Mouse (Mus musculus): Measurements from ENCODE around the gene Ahctf1. TPM values are rescaled to one million over a fixed set of nuclear protein-coding genes. Genes with fewer than 3 reads are reported as not detected.

Ahctf1 gene
- polyA plus RNA-seq, 1 experiment from 2014 or later: 32.9 TPM

DNA sequence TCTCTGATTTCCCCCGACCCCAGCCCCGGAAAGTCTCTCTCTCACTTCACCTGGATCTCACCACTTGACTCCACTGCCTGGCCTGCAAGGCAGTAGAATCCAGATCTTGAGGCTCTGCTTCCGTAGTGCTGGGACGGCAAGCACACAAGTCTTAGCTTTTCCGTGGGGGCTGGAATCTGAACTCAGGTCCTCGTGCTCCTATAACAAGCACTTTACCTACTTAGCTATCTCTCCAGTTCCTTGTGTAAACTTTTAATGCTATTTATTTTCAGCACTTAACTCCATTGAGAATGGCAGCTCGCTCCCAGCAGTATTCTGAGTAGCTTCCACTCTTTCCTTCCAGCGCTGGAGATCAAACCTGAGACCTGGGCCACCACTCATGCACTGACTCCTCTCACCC is 26.6 kb downstream of the Ahctf1 start:
- Histone ChIP-seq H3K9me3 (ENCODE audit: control insufficient read depth, low read length) (no peaks in the 10 kb centered on the region), H3K27me3 (ENCODE audit: control insufficient read depth, insufficient read depth, low read length) (no peaks in the 10 kb centered on the region), H3K4me3 (ENCODE audit: low read depth, low read length) (no peak overlapping the region), H3K27ac (ENCODE audit: low read depth, low read length) (no peak overlapping the region), H3K4me2 (no peak overlapping the region), H3K9ac (ENCODE audit: low read length) (no peak overlapping the region), H3K4me1 (ENCODE audit: control insufficient read depth, insufficient read depth, low read length) (no peaks in the 10 kb centered on the region), H3K36me3 (ENCODE audit: control insufficient read depth, insufficient read depth, low read length) (peaks cover 16% of the 10 kb centered on the region; the same call in 1 of the 2 replicates)
- 98% methylated on average over 8 of the region's 8 CpGs for WGBS
- DNase-seq (ENCODE audit: low spot score, missing footprints) (no peak), ATAC-seq (ENCODE audit: low FRiP score) (no peak)

DNA sequence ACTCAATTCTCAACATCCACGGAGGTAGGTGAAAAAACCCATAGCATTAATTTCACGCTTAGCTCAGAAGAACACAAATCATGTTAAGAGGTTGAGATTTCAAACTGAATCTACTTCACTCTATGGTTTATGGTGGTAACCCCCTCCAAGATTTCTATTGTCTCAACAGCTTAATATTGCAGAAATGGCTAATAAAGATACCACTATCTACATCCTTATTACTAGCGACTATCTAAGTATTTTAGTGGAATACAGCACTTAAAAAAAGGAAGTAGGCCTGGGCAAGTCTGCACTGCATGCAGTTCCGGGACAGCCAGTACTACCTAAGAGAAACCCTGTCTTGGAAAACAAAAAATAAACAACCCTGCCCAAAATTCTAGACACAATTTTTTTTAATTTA is 42.9 kb downstream of the Ahctf1 start:
- peaks cover 12% of the 10 kb centered on the region for H3K36me3 ChIP-seq (ENCODE audit: control insufficient read depth, insufficient read depth, low read length)
- ATAC-seq (ENCODE audit: low FRiP score) (no peak), DNase-seq (ENCODE audit: low spot score, missing footprints) (no peak)
- no peak overlapping the region for H3K4me2 ChIP-seq
- no peak overlapping the region for H3K27ac ChIP-seq (ENCODE audit: low read depth, low read length)
- no peak overlapping the region for H3K4me3 ChIP-seq (ENCODE audit: low read depth, low read length)
- H3K4me1 ChIP-seq (ENCODE audit: control insufficient read depth, insufficient read depth, low read length): no peaks in the 10 kb centered on the region
- 93% methylated on average over 4 of the region's 4 CpGs for WGBS
- H3K9me3 ChIP-seq (ENCODE audit: control insufficient read depth, low read length): no peaks in the 10 kb centered on the region
- no peaks in the 10 kb centered on the region for H3K27me3 ChIP-seq (ENCODE audit: control insufficient read depth, insufficient read depth, low read length)
- no peak overlapping the region for H3K9ac ChIP-seq (ENCODE audit: low read length)

DNA sequence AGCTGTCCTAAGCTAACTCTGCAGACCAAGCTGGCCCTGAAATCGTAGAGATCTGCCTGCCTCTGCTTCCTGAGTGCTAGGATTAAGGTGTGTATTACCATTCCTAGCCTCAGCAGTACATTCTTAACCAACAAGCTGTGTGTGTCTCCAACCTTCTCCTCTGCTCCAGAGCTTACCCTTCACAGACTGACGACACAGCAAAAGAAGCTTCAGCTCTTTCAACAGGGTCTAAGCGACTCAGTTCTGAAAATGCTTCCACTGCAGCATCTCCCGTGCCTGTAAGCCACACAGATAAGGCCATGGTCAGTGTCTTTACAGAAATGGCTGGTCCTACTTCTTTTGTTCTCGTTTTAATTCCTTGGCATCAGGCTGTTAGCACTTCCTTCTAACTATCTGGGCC is 43.4 kb downstream of the Ahctf1 start:
- DNase-seq (ENCODE audit: low spot score, missing footprints) (no peak), ATAC-seq (ENCODE audit: low FRiP score) (no peak)
- Histone ChIP-seq H3K4me2 (no peak overlapping the region), H3K27me3 (ENCODE audit: control insufficient read depth, insufficient read depth, low read length) (no peaks in the 10 kb centered on the region), H3K27ac (ENCODE audit: low read depth, low read length) (no peak overlapping the region), H3K9ac (ENCODE audit: low read length) (no peak overlapping the region), H3K36me3 (ENCODE audit: control insufficient read depth, insufficient read depth, low read length) (peaks cover 12% of the 10 kb centered on the region), H3K4me1 (ENCODE audit: control insufficient read depth, insufficient read depth, low read length) (no peaks in the 10 kb centered on the region), H3K9me3 (ENCODE audit: control insufficient read depth, low read length) (no peaks in the 10 kb centered on the region), H3K4me3 (ENCODE audit: low read depth, low read length) (no peak overlapping the region)
- WGBS: 92% methylated on average over 5 of the region's 5 CpGs

DNA sequence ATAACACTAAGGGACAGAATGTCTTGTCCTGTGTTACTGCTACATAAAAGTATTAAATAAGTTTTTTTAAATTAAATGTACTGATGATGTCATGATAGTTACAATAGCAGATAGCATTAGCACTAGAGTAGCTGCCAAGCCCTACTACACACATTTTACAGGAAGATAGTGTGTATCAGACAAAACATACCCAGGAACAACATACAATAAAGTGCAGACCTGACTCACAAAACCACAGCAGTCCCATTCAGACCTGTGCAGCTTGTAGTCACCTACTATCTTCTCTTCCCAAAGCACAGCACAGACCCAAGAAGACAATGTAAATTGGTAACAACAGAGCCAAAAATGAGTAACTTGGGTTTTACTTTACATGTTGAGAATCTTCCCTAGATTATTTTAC is 47.0 kb downstream of the Ahctf1 start:
- Histone ChIP-seq H3K4me1 (ENCODE audit: control insufficient read depth, insufficient read depth, low read length) (no peaks in the 10 kb centered on the region), H3K27ac (ENCODE audit: low read depth, low read length) (no peak overlapping the region), H3K9me3 (ENCODE audit: control insufficient read depth, low read length) (no peaks in the 10 kb centered on the region), H3K4me3 (ENCODE audit: low read depth, low read length) (no peak overlapping the region), H3K27me3 (ENCODE audit: control insufficient read depth, insufficient read depth, low read length) (no peaks in the 10 kb centered on the region), H3K36me3 (ENCODE audit: control insufficient read depth, insufficient read depth, low read length) (peaks cover 27% of the 10 kb centered on the region), H3K9ac (ENCODE audit: low read length) (no peak overlapping the region), H3K4me2 (no peak overlapping the region)
- ATAC-seq (ENCODE audit: low FRiP score): no peak
- no peak for DNase-seq (ENCODE audit: low spot score, missing footprints)

DNA sequence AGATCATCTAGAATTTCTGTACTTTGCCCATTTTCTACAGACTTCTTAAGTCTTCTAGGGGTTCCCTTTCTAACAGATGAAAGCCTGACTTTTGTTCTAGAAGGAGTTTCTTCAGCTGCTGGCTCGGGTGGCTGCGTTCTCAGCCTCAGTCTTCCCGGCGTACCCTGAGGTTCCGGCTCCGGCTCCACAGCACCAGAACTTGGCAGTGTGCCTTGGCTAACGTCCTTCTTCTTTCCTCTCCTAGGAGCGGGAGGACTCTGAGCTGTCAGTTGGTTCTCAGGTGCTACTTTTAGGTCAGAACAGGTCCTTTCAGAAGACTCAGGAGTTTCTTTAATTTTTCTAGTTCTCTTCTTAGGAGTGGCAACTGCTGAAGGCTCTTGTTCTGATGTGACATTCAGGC is 50.5 kb downstream of the Ahctf1 start:
- no peak overlapping the region for H3K9ac ChIP-seq (ENCODE audit: low read length)
- H3K27me3 ChIP-seq (ENCODE audit: control insufficient read depth, insufficient read depth, low read length): no peaks in the 10 kb centered on the region
- H3K4me2 ChIP-seq: no peak overlapping the region
- no peak overlapping the region for H3K27ac ChIP-seq (ENCODE audit: low read depth, low read length)
- 94% methylated on average over 8 of the region's 8 CpGs for WGBS
- H3K4me3 ChIP-seq (ENCODE audit: low read depth, low read length): no peak overlapping the region
- peaks cover 19% of the 10 kb centered on the region for H3K36me3 ChIP-seq (ENCODE audit: control insufficient read depth, insufficient read depth, low read length)
- H3K9me3 ChIP-seq (ENCODE audit: control insufficient read depth, low read length): no peaks in the 10 kb centered on the region
- H3K4me1 ChIP-seq (ENCODE audit: control insufficient read depth, insufficient read depth, low read length): no peaks in the 10 kb centered on the region
- ATAC-seq (ENCODE audit: low FRiP score) (no peak), DNase-seq (ENCODE audit: low spot score, missing footprints) (no peak)

DNA sequence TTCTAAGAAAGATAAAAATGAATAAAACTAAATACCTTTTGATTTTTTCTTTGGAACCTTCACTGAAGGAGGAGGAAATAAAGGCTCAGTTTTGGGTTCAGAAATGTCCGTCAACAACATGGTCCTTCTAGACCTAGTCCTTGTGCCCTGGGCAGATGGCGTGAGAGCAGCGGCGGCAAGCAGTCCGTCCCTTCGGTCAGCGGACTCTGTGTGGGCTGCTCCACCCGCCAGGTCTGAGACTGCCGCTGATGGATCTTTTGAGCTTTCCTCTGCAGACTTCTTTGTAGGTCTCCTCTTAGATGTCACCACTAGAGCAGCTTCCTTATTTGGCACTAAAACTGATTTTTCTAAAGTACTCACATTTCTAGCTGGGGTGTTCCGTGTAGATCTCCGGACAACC is 51.2 kb downstream of the Ahctf1 start:
- WGBS: 95% methylated on average over 11 of the region's 11 CpGs
- no peak for ATAC-seq (ENCODE audit: low FRiP score)
- H3K36me3 ChIP-seq (ENCODE audit: control insufficient read depth, insufficient read depth, low read length): peaks cover 19% of the 10 kb centered on the region

DNA sequence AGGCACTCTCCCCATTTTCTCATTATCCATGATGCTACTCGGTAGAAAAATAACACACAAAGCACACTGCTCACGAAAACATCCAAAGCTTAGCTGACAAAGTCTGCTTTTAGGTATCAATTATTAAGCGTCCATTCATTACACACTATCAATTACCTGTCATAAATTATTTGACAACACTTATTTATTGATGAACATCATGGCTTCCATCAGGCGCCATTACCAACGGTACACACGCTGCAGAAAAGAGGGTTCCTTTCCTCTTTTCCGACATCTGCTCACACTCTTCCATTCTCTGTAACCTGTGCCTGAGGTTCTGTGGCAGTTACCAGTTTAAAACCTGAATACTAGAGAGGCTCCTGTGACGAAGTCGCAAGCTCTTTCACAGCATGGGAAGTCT is 58.3 kb downstream of the Ahctf1 start, which contains the start of gene Kif28:
Kif28 (minus strand) TSS at position 101 of the 400 bp plus-strand sequence.
- WGBS: 95% methylated on average over 9 of the region's 9 CpGs
- Histone ChIP-seq H3K9me3 (ENCODE audit: control insufficient read depth, low read length) (no peaks in the 10 kb centered on the region), H3K27ac (ENCODE audit: low read depth, low read length) (no peak within 1 kb of the TSS), H3K9ac (ENCODE audit: low read length) (no peak within 1 kb of the TSS), H3K4me3 (ENCODE audit: low read depth, low read length) (no peak within 1 kb of the TSS), H3K27me3 (ENCODE audit: control insufficient read depth, insufficient read depth, low read length) (no peaks in the 10 kb centered on the region), H3K4me1 (ENCODE audit: control insufficient read depth, insufficient read depth, low read length) (no peaks in the 10 kb centered on the region), H3K4me2 (no peak within 1 kb of the TSS), H3K36me3 (ENCODE audit: control insufficient read depth, insufficient read depth, low read length) (peaks cover 15% of the 10 kb centered on the region)
- peak; percentile 69 for DNase-seq (ENCODE audit: low spot score, missing footprints)
- no peak for ATAC-seq (ENCODE audit: low FRiP score)

More for the DNA sequence above, 51.2 kb downstream of the Ahctf1 start:
- no peaks in the 10 kb centered on the region for H3K4me1 ChIP-seq (ENCODE audit: control insufficient read depth, insufficient read depth, low read length)
- no peak for DNase-seq (ENCODE audit: low spot score, missing footprints)
- no peak overlapping the region for H3K4me2 ChIP-seq
- no peak overlapping the region for H3K9ac ChIP-seq (ENCODE audit: low read length)
- H3K9me3 ChIP-seq (ENCODE audit: control insufficient read depth, low read length): no peaks in the 10 kb centered on the region
- H3K27me3 ChIP-seq (ENCODE audit: control insufficient read depth, insufficient read depth, low read length): no peaks in the 10 kb centered on the region
- no peak overlapping the region for H3K4me3 ChIP-seq (ENCODE audit: low read depth, low read length)
- no peak overlapping the region for H3K27ac ChIP-seq (ENCODE audit: low read depth, low read length)

DNA sequence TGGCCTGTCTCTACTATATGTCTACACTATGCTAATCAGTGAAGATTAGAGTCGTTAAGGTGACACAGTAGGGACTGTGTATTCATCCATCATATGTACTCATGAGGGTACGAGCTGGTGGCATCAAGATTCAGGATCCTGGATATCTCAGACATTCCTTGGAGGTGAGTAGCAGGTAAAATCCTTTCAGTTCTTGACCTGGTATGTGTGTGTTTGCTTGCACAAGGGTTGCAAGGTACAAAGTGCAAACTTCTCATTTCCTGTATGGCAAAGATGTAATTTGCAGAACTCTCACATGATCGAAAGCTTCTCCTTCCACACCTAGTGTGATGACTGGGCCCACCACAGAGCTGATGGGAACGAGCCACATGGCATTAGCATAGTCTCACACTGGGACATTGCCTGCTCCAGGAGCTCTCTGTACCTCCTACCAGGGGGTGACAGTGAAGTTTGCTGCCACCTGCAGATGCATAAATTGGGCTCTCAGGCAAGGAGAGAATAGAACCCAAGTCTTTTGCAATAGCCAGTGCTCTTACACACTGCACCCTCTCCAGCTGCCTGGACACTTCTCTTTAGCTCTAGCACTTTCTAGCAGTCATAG is 59.8 kb downstream of the Ahctf1 start:
- Histone ChIP-seq H3K9ac (ENCODE audit: low read length) (no peak overlapping the region), H3K4me1 (ENCODE audit: control insufficient read depth, insufficient read depth, low read length) (no peaks in the 10 kb centered on the region), H3K27me3 (ENCODE audit: control insufficient read depth, insufficient read depth, low read length) (no peaks in the 10 kb centered on the region), H3K27ac (ENCODE audit: low read depth, low read length) (no peak overlapping the region), H3K4me2 (no peak overlapping the region), H3K36me3 (ENCODE audit: control insufficient read depth, insufficient read depth, low read length) (peaks cover 15% of the 10 kb centered on the region), H3K9me3 (ENCODE audit: control insufficient read depth, low read length) (no peaks in the 10 kb centered on the region), H3K4me3 (ENCODE audit: low read depth, low read length) (no peak overlapping the region)
- 82% methylated on average over 4 of the region's 4 CpGs for WGBS
- no peak for DNase-seq (ENCODE audit: low spot score, missing footprints)
- ATAC-seq (ENCODE audit: low FRiP score): no peak

DNA sequence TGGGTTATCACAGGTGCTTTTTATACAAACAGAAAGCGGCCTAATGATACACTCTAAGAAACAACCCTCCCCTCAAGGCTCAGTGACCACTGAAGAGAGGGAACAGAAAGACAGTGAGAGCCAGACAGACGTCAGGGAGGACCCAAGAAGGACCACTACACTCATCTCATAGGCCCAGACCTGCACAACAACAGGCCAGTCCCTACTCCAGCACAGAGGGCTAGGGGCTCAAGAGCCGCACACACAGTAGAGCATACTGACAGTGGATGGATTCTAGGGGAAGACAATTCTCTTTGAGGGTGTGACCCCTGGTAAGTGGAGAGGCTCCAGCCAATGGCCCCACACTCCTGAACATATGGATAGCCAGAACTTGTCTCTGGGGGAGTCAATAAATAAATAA is 67.0 kb downstream of the Ahctf1 start:
- H3K27me3 ChIP-seq (ENCODE audit: control insufficient read depth, insufficient read depth, low read length): no peaks in the 10 kb centered on the region
- no peak overlapping the region for H3K4me2 ChIP-seq
- 88% methylated on average over 3 of the region's 3 CpGs for WGBS
- no peaks in the 10 kb centered on the region for H3K4me1 ChIP-seq (ENCODE audit: control insufficient read depth, insufficient read depth, low read length)
- no peak overlapping the region for H3K4me3 ChIP-seq (ENCODE audit: low read depth, low read length)
- H3K36me3 ChIP-seq (ENCODE audit: control insufficient read depth, insufficient read depth, low read length): no peaks in the 10 kb centered on the region
- ATAC-seq (ENCODE audit: low FRiP score) (no peak), DNase-seq (ENCODE audit: low spot score, missing footprints) (no peak)
- no peak overlapping the region for H3K9ac ChIP-seq (ENCODE audit: low read length)
- no peaks in the 10 kb centered on the region for H3K9me3 ChIP-seq (ENCODE audit: control insufficient read depth, low read length)
- no peak overlapping the region for H3K27ac ChIP-seq (ENCODE audit: low read depth, low read length)

Measured in midbrain, embryonic 11.5 days (tissue).